Mouse (Mus musculus) layer of hippocampus, adult 9-10 months (tissue): ENCODE results near the gene Apoo.
"Not testable (repeated sequence)": the region's sequence is repeated elsewhere in the genome, so short reads cannot be mapped to it uniquely, and the experiment has no call there.

Experiments used
- DNase-seq: peaks from one replicate; pipeline ENCODE4 v3.0.0; 2022; ENCODE audit warnings: low spot score

Apoo gene

GRCm38 (mm10) chrX:94366670-94367241 is at the start of gene Apoo, which contains the start of gene Fam90a1b:
Gene Apoo, plus strand, starts transcription at chrX:94367117.
Gene Fam90a1b, minus strand, starts transcription at chrX:94366777.
- peak; percentile 89 for DNase-seq

GRCm38 (mm10) chrX:94321036-94321902 is 45.6 kb upstream of the Apoo start:
- peak; percentile 4 for DNase-seq

- DNase-seq, result not testable (repeated sequence)
Observed at GRCm38 (mm10) chrX:94343638-94344037, 23.3 kb upstream of the Apoo start.

- no peak for DNase-seq
Observed at GRCm38 (mm10) chrX:94365381-94365925, 1.5 kb upstream of the Apoo start.

DNA sequence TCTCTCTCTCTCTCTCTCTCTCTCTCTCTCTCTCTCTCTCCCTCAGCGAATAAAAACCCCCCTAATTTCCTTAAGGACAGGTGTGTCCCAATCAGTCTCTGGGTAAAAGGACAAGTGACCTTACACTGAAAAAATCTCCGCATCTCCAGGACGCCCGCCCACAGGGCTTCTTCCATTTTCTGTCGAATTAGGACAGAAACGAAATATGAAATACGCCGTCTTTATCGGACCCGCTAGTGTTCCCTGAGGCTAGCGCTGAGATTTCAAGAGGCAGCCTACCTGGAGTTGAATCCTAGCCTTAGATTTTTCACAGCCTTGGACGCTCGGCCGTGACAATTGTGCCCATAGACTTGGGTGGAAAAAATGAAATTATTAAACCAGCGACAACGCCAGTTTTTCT is 888 bp upstream of the Apoo start:
- no peak for DNase-seq

- DNase-seq, result no peak
Observed at GRCm38 (mm10) chrX:94367248-94367647, 331 bp downstream of the Apoo start.

- no peak for DNase-seq
Observed at GRCm38 (mm10) chrX:94378734-94379133, 11.8 kb downstream of the Apoo start.

DNA sequence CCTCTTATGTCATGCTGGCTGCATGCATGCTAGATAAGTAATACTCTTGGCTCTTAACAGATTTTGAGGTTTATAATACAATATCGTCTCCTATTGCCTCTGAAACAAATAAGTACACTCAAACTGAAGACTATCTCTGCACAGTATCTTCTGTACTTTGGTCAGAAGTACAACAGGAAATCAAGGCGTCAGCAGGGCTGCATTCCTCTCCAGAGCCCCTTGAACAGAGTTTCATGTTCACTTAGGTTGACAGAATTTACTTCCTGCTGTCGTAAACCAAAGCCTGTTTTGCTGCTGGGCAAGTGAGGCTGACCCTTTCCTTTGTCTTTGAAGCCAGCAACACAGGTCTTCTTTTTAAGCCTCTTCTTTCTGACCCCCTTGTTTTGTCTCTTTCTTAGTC is 42.1 kb downstream of the Apoo start:
- DNase-seq, result no peak

DNA sequence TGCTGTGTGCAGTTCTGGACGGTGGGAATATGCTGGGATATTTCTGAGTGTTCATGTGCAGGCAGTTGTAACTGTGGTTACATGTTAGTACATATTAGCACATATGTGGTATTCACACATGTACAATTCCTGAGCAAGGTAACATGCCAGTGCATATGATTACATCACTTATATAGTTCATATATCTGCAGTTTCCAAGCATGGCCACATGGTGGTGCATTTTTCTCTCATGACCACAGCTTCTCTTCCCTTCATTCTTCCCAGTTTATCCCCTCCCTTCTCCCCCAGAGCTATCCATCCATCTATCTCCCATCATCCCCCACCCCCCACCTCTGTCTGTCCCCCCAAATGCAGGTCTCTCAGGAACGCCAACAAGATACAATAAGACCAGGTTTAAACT is 53.3 kb downstream of the Apoo start:
- no peak for DNase-seq

- peak; percentile 10 for DNase-seq
Observed at GRCm38 (mm10) chrX:94431548-94432375, 64.8 kb downstream of the Apoo start.

DNA sequence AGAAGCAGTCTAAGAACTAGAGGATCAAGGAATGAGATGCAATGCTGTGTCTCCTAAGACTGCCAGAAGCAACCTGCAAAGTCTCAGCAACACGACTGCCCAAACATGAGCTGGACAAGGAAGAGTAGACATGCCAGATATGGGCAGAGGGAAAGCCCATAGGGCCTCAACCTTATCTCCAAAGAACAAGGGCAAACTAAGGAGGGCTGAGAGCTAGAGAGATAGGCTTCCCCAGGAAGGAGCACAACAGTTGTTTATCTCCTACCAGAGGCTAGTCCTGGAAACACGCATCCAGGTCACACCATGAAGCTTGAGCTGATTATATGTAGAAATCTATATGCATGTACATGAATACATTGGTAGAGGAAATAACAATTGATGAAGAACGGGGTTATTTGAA is 78.5 kb downstream of the Apoo start:
- not testable (repeated sequence) for DNase-seq

DNA sequence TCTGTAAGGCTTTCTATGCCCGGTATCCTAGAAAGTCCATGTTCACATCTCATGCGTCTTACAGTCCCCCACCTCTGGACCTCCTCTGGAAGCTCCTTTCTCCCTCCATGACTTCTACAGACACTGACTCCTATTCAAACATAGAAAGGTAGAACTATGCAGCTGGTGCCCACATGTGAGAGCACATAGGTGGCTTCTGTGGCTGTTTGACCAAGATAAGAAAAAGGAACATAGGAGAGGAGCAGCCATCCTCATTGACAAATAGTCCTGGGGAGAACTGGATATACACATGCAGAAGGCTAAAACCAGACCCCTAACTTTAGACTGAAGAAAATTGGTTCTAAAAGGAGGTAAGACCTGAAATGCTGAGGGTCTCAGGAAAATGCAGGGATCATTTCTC is 79.1 kb downstream of the Apoo start:
- not testable (repeated sequence) for DNase-seq

DNA sequence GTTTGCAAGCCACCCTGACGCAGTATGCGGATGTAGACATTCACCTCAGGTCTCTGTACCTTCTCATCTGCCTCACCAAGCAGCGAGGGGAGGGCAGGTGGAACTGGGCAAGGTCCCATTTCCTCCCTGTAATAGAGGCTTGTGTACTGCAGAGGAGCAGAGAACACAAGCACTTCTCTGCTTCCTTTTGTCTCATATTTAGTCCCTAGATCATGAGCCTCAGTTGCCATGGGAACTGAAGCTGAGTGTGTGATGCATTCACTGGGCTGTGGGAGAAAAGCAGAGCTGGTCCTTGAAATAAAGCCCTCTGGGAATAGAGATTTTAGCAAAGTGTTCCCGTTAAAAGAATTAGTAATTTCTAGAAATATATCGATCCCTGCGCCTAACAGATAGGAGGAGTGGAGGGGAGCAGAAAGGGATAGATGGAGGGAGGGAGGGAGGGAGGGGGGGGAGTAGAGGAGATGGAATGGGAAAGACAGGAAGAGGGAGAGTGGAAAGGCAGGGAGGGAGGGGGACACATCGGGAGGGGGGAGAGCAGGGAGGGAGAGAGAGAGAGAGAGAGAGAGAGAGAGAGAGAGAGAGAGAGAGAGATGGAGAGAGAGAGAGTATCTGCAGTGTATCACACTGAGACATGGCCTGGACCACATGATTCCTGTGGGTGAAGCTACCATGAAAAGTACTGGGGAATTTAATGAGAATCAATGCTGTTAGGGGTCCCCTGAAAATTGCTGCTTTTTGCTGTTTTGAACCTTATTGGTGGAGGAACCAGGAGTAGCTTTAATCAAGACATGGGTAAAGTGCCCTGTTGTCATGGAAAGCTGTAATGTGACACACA is 83.3 kb downstream of the Apoo start:
- DNase-seq, result not testable (repeated sequence)

GRCm38 (mm10) chrX:94459346-94459745 is 92.4 kb downstream of the Apoo start:
- no peak for DNase-seq

DNA sequence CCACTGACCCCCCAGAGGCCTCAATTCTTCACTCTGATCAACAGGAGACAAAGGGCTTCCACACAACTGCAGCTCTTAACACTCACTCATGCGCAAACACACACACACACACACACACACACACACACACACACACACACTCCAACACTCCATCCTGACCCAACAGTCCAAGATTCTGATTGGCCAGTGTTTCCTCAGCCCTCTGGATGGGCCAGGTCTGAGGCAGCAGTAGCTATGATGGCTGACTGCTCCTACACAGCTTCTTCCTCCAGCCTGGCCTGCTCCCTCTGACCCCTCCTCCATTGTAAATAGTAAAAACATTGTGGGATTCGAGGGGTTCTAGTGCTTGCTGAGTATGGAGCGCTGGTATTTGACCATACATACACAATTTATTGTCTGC is 94.6 kb downstream of the Apoo start:
- DNase-seq, result not testable (repeated sequence)

- DNase-seq, result not testable (repeated sequence)
Observed at GRCm38 (mm10) chrX:94462604-94463429, 95.9 kb downstream of the Apoo start.
